ENCODE assay signal across 10 mouse cellular contexts in genomic region chr1:170200379-170200778, GRCm38 (mm10). TPM values are rescaled to one million over a fixed set of nuclear protein-coding genes. Genes with fewer than 3 reads are reported as not detected.
DNase-seq lines count a peak whose midpoint lies in the region; ATAC-seq and TF ChIP-seq lines count a peak whose summit lies in the region.
"Had no signal": no experiment of that assay in that cellular context is flagged by ENCODE, and none has a peak within 500 bp of the region (broad histone marks: within the 10 kb centered on the region; RNA-seq: fewer than 3 reads in every experiment).

No protein-coding gene starts in this region.

- no peak overlapping the region for H3K9ac ChIP-seq in heart, postnatal 0 days (replicated peaks; ENCODE audit: low read depth, low read length)
- H3K9ac ChIP-seq in liver, postnatal 0 days (replicated peaks), result no peak overlapping the region

- TF ChIP-seq POLR2A in thymus, adult 2 months (IDR thresholded peaks at IDR 0.05; ENCODE audit: control insufficient read depth, extremely low read depth, insufficient read depth, low read length, poor library complexity), result no peak

- no peak overlapping the region for H3K4me3 ChIP-seq in heart, postnatal 0 days (ENCODE audit: low read depth, low read length)
- no peak overlapping the region for H3K4me3 ChIP-seq in thymus, adult 2 months (ENCODE audit: control insufficient read depth, insufficient read depth, low read length)
- H3K4me3 ChIP-seq in liver, postnatal 0 days (ENCODE audit: low read depth, low read length), result no peak overlapping the region

- TF ChIP-seq EP300 in heart, postnatal 0 days (IDR thresholded peaks at IDR 0.05; ENCODE audit: low read depth), result no peak
- no peak for TF ChIP-seq EP300 in liver, postnatal 0 days (IDR thresholded peaks at IDR 0.05; ENCODE audit: low read depth)

- no peak overlapping the region for H3K4me2 ChIP-seq in heart, postnatal 0 days (ENCODE audit: low read depth, low read length)
- no peak overlapping the region for H3K4me2 ChIP-seq in liver, postnatal 0 days (ENCODE audit: low read depth, low read length)

- no peaks in the 10 kb centered on the region for H3K27me3 ChIP-seq in heart, postnatal 0 days (ENCODE audit: control insufficient read depth, insufficient read depth, low read length)
- no peaks in the 10 kb centered on the region for H3K27me3 ChIP-seq in thymus, adult 2 months (ENCODE audit: control insufficient read depth, insufficient read depth, low read length)
- no peaks in the 10 kb centered on the region for H3K27me3 ChIP-seq in liver, postnatal 0 days (ENCODE audit: insufficient read depth, low read length)

- no peak overlapping the region for H3K27ac ChIP-seq in heart, postnatal 0 days (ENCODE audit: low read depth)
- no peak overlapping the region for H3K27ac ChIP-seq in thymus, adult 2 months (ENCODE audit: control insufficient read depth, insufficient read depth, low read length)
- no peak overlapping the region for H3K27ac ChIP-seq in liver, postnatal 0 days (ENCODE audit: low read depth)

- H3K36me3 ChIP-seq in heart, postnatal 0 days (replicated peaks; ENCODE audit: control insufficient read depth, insufficient read depth, low read length), result peaks cover 74% of the 10 kb centered on the region
- H3K36me3 ChIP-seq in thymus, adult 2 months (ENCODE audit: control insufficient read depth, insufficient read depth, low read length), result peaks cover 73% of the 10 kb centered on the region
- peaks cover 55% of the 10 kb centered on the region for H3K36me3 ChIP-seq in liver, postnatal 0 days (replicated peaks; ENCODE audit: insufficient read depth, low read length)

- no peaks in the 10 kb centered on the region for H3K4me1 ChIP-seq in heart, postnatal 0 days (ENCODE audit: control insufficient read depth, insufficient read depth)
- no peaks in the 10 kb centered on the region for H3K4me1 ChIP-seq in thymus, adult 2 months (replicated peaks; ENCODE audit: control insufficient read depth, insufficient read depth, low read length)
- H3K4me1 ChIP-seq in liver, postnatal 0 days (ENCODE audit: insufficient read depth), result no peaks in the 10 kb centered on the region

- TF ChIP-seq CTCF in heart, postnatal 0 days (IDR thresholded peaks at IDR 0.05; ENCODE audit: low read depth), result peak; percentile 39
- no peak for TF ChIP-seq CTCF in thymus, adult 2 months (IDR thresholded peaks at IDR 0.05; ENCODE audit: borderline replicate concordance, control insufficient read depth, extremely low read depth, insufficient read depth, low read length, poor library complexity)
- TF ChIP-seq CTCF in liver, postnatal 0 days (IDR thresholded peaks at IDR 0.05; ENCODE audit: low read depth), result peak; percentile 55

- H3K9me3 ChIP-seq in heart, postnatal 0 days (replicated peaks; ENCODE audit: control insufficient read depth, low read length), result no peaks in the 10 kb centered on the region
- H3K9me3 ChIP-seq in liver, postnatal 0 days (ENCODE audit: low read length), result no peaks in the 10 kb centered on the region

- peak; percentile 33; the same call in 1 of the 2 replicates for ATAC-seq in heart, postnatal 0 days (ENCODE audit: insufficient read depth, low read depth)
- ATAC-seq in common myeloid progenitor, adult 5-6 weeks (replicated peaks; ENCODE audit: low read depth, poor library complexity, severe bottlenecking), result peak; percentile 77; the same call in 1 of the 2 replicates
- no peak for ATAC-seq in liver, postnatal 0 days
- ATAC-seq in erythroblast, adult 5-6 weeks (replicated peaks; ENCODE audit: low FRiP score, poor library complexity, severe bottlenecking), result no peak
- ATAC-seq in cerebellum, adult (ENCODE audit: insufficient number of reproducible peaks, low FRiP score, low TSS enrichment), result no peak

- DNase-seq in heart, postnatal 0 days (ENCODE audit: low spot score), result no peak
- no peak for DNase-seq in heart, adult 9 months (ENCODE audit: low spot score in 2 of 2)
- peak; percentile 30 for DNase-seq in thymus, adult 2 months
- no peak for DNase-seq in thymus, adult 18-20 months
- DNase-seq in liver, postnatal 0 days, result peak; percentile 22

- 70% methylated on average over 3 of the region's 3 CpGs for WGBS in heart, postnatal 0 days
- WGBS in thymus, adult 2 months, result 82% methylated on average over 3 of the region's 3 CpGs
- 73% methylated on average over 3 of the region's 3 CpGs for WGBS in liver, postnatal 0 days (ENCODE audit: insufficient replicate concordance)

RNA-seq across cellular contexts. Expression of gene Uhmk1, which starts 14.8 kb away (rescaled TPM):
- 10.4 and 11.2 TPM in 2 replicates for total RNA-seq in heart, postnatal 0 days (2014; rRNA removed; ENCODE audit: low replicate concordance)
- 2.1 and 2.6 TPM in 2 replicates for polyA plus RNA-seq in heart, postnatal 0 days (2015; fragmentation: Nextera tagmentation; extraction: Ambion mirVana)
- polyA plus RNA-seq in thymus, adult 2 months (2012; rRNA removed), result 16.3 and 16.8 TPM in 2 replicates
- total RNA-seq in common myeloid progenitor, adult 5-6 weeks (2017), result 60.8 and 71.6 TPM in 2 replicates
- 3.3 and 3.4 TPM in 2 replicates for polyA plus RNA-seq in liver, postnatal 0 days (2015; fragmentation: Nextera tagmentation; extraction: Ambion mirVana)
- 18.8 and 22.4 TPM in 2 replicates for total RNA-seq in erythroblast, adult 5-6 weeks (2015; ENCODE audit: low replicate concordance)
- 26.6 and 34.4 TPM in 2 replicates for total RNA-seq in erythroblast, adult 5-6 weeks (2017; ENCODE audit: low replicate concordance)

RNA-seq across cellular contexts. Expression of gene Uap1, which starts 25.6 kb away (rescaled TPM):
- total RNA-seq in heart, postnatal 0 days (2014; rRNA removed; ENCODE audit: low replicate concordance), result 23.0 and 26.1 TPM in 2 replicates
- 40.2 and 42.3 TPM in 2 replicates for polyA plus RNA-seq in heart, postnatal 0 days (2015; fragmentation: Nextera tagmentation; extraction: Ambion mirVana)
- polyA plus RNA-seq in thymus, adult 2 months (2012; rRNA removed), result 16.1 and 17.3 TPM in 2 replicates
- 64.9 and 91.7 TPM in 2 replicates for total RNA-seq in common myeloid progenitor, adult 5-6 weeks (2017)
- polyA plus RNA-seq in liver, postnatal 0 days (2015; fragmentation: Nextera tagmentation; extraction: Ambion mirVana), result 19.6 and 22.3 TPM in 2 replicates
- 29.2 and 31.1 TPM in 2 replicates for total RNA-seq in erythroblast, adult 5-6 weeks (2015; ENCODE audit: low replicate concordance)
- total RNA-seq in erythroblast, adult 5-6 weeks (2017; ENCODE audit: low replicate concordance), result 14.8 and 20.4 TPM in 2 replicates

RNA-seq across cellular contexts. Expression of gene Sh2d1b2, which starts 32.2 kb away (rescaled TPM):
- not detected in 2 replicates for total RNA-seq in heart, postnatal 0 days (2014; rRNA removed; ENCODE audit: low replicate concordance)
- not detected in 2 replicates for polyA plus RNA-seq in heart, postnatal 0 days (2015; fragmentation: Nextera tagmentation; extraction: Ambion mirVana)
- polyA plus RNA-seq in thymus, adult 2 months (2012; rRNA removed), result 0.04 and 0.06 TPM in 2 replicates
- not detected in 2 replicates for total RNA-seq in common myeloid progenitor, adult 5-6 weeks (2017)
- polyA plus RNA-seq in liver, postnatal 0 days (2015; fragmentation: Nextera tagmentation; extraction: Ambion mirVana), result not detected in 2 replicates
- total RNA-seq in erythroblast, adult 5-6 weeks (2015; ENCODE audit: low replicate concordance), result not detected in 2 replicates
- 0.14 TPM in 1 of 2 replicates, not detected in the other for total RNA-seq in erythroblast, adult 5-6 weeks (2017; ENCODE audit: low replicate concordance)
- total RNA-seq: layer of hippocampus, adult 18-20 months; neutrophil, adult 5-6 weeks had no signal

Comparison
In these comparisons a context has a peak if more than half of its experiments do, and no peak if none do; other contexts are left out.
1. DNase-seq: peak in thymus, adult 2 months (single experiment) and liver, postnatal 0 days (single experiment); none in heart, postnatal 0 days (single experiment), heart, adult 9 months (0 of 2) and thymus, adult 18-20 months (0 of 2).
2. ATAC-seq: peak in heart, postnatal 0 days (single experiment) and common myeloid progenitor, adult 5-6 weeks (single experiment); none in liver, postnatal 0 days (single experiment), erythroblast, adult 5-6 weeks (single experiment) and cerebellum, adult (single experiment).